Mouse (Mus musculus): ENCODE measurements around the gene Cxcr5. TPM values are rescaled to one million over a fixed set of nuclear protein-coding genes. Genes with fewer than 3 reads are reported as not detected.

Cxcr5 gene
- polyA plus RNA-seq, 1 experiment: not detected

DNA sequence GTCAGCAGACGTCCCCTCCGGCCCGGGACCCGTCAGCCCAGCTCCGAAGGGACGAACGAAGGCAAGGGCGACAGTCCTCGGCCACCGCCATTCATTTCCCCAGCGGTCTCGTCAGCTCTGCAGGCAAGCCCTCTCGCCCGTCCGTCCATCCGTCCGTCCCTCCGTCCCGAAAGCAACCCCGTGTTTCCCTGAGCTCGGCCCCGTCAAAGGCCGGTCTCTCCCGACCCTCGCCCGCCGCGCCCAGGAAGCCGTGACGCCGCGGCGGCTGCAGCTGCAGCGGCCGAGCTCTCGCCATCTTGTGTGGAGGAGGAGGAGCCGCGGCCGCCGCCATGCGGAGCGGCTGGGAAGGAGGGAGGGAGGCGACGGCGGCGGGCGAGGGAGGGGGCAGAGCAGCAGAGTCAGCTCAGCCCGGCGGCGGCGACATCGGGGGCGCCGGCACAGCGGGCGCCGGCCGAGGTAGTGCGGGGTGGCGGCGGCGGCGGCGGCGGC lies 42.7 kb upstream of the Cxcr5 start:
- H3K4me3 ChIP-seq (ENCODE audit: low read depth, low read length): peak overlapping the region; percentile 81
- H3K36me3 ChIP-seq (ENCODE audit: control insufficient read depth, insufficient read depth, low read length, poor library complexity, severe bottlenecking): peaks cover 23% of the 10 kb centered on the region
- no peak for TF ChIP-seq POLR2A (IDR thresholded peaks at IDR 0.05; ENCODE audit: insufficient read depth, low read length)
- TF ChIP-seq EP300 (IDR thresholded peaks at IDR 0.05; ENCODE audit: insufficient read depth, low read depth, low read length): no peak
- TF ChIP-seq CTCF (IDR thresholded peaks at IDR 0.05; ENCODE audit: low read depth, low read length): no peak

DNA sequence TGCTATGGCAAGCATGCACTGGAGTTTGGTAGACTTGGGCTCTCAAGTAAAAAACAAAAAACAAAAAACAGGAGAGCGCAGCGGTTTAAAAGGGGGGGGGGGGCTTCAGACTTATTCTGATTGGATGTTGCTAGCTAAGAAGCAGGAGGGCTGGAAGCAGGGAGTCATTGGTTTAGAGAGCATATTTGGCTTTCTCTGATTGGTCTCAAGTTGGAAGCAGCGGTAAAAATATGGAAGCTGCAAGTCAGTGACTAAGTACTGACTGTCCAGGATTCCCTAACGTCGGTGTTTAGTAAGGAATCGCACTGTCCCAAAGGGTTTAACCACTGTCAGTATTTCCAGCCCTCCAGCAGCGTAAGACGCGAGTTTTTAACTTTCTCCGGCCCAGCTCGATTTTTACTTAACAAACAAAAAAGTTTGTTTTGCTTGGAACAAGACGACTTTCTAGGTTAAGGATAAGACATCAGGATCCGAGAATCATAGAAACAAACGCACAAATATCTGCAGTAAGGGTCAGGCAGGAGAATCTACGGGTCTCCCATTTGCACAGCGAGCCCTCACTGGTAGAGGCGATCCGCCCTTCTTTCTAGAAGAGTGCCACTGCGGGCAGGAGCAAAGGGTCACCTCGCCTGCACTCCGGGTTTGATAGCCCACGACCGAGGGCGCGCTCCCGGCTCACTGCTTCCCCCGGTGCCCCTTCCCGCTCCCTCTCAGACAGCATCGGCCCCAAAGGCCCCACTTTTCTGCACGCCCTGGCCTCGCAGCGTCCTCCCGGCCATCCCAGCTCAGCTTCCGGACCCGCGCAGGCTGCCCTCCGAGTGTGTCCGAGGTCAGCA lies 42.0 kb upstream of the Cxcr5 start:
- no peaks in the 10 kb centered on the region for H3K9me3 ChIP-seq (replicated peaks; ENCODE audit: control insufficient read depth, insufficient read depth, low read length, poor library complexity, severe bottlenecking)
- H3K4me1 ChIP-seq (ENCODE audit: control insufficient read depth, insufficient read depth, low read length): peaks cover 1% of the 10 kb centered on the region
- H3K27me3 ChIP-seq (ENCODE audit: control insufficient read depth, insufficient read depth, low read length, poor library complexity, severe bottlenecking): no peaks in the 10 kb centered on the region

More for the DNA sequence above, 42.7 kb upstream of the Cxcr5 start:
- H3K4me1 ChIP-seq (ENCODE audit: control insufficient read depth, insufficient read depth, low read length): peaks cover 1% of the 10 kb centered on the region
- H3K27me3 ChIP-seq (ENCODE audit: control insufficient read depth, insufficient read depth, low read length, poor library complexity, severe bottlenecking): no peaks in the 10 kb centered on the region
- no peaks in the 10 kb centered on the region for H3K9me3 ChIP-seq (replicated peaks; ENCODE audit: control insufficient read depth, insufficient read depth, low read length, poor library complexity, severe bottlenecking)
- H3K27ac ChIP-seq (ENCODE audit: insufficient read depth, low read length): peak overlapping the region; percentile 82
- H3K9ac ChIP-seq (ENCODE audit: low read depth, poor library complexity, severe bottlenecking): peak overlapping the region; percentile 99

DNA sequence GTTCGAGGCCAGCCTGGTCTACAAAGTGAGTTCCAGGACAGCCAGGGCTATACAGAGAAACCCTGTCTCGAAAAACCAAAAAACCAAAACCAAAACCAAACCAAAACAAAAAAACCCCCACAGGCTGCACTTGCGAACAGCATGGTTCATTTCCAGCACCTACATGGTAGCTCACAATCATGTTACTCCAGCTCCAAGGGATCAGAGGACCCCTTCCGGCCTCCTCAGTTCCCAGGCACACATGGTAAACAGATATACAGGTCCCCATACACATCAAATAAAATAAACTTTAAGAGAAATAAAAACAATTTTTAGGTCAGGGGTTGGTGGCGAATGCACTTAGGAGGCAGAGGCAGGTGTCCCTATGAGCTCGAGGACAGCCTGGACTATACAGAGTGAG lies 41.1 kb upstream of the Cxcr5 start:
- no peak for TF ChIP-seq POLR2A (IDR thresholded peaks at IDR 0.05; ENCODE audit: insufficient read depth, low read length)
- no peak for TF ChIP-seq EP300 (IDR thresholded peaks at IDR 0.05; ENCODE audit: insufficient read depth, low read depth, low read length)
- TF ChIP-seq CTCF (IDR thresholded peaks at IDR 0.05; ENCODE audit: low read depth, low read length): no peak
- Histone ChIP-seq H3K4me1 (ENCODE audit: control insufficient read depth, insufficient read depth, low read length) (peaks cover 3% of the 10 kb centered on the region), H3K4me3 (ENCODE audit: low read depth, low read length) (peak overlapping the region; percentile 35), H3K9ac (ENCODE audit: low read depth, poor library complexity, severe bottlenecking) (peak overlapping the region; percentile 99), H3K9me3 (replicated peaks; ENCODE audit: control insufficient read depth, insufficient read depth, low read length, poor library complexity, severe bottlenecking) (no peaks in the 10 kb centered on the region), H3K36me3 (ENCODE audit: control insufficient read depth, insufficient read depth, low read length, poor library complexity, severe bottlenecking) (peaks cover 9% of the 10 kb centered on the region), H3K27ac (ENCODE audit: insufficient read depth, low read length) (peak overlapping the region; percentile 72), H3K27me3 (ENCODE audit: control insufficient read depth, insufficient read depth, low read length, poor library complexity, severe bottlenecking) (no peaks in the 10 kb centered on the region)

More for the DNA sequence above, 42.0 kb upstream of the Cxcr5 start:
- TF ChIP-seq CTCF (IDR thresholded peaks at IDR 0.05; ENCODE audit: low read depth, low read length) (no peak), EP300 (IDR thresholded peaks at IDR 0.05; ENCODE audit: insufficient read depth, low read depth, low read length) (no peak), POLR2A (IDR thresholded peaks at IDR 0.05; ENCODE audit: insufficient read depth, low read length) (peak; percentile 80)
- Histone ChIP-seq H3K27ac (ENCODE audit: insufficient read depth, low read length) (peak overlapping the region; percentile 82), H3K9ac (ENCODE audit: low read depth, poor library complexity, severe bottlenecking) (peak overlapping the region; percentile 99), H3K36me3 (ENCODE audit: control insufficient read depth, insufficient read depth, low read length, poor library complexity, severe bottlenecking) (peaks cover 17% of the 10 kb centered on the region), H3K4me3 (ENCODE audit: low read depth, low read length) (peak overlapping the region; percentile 81)

DNA sequence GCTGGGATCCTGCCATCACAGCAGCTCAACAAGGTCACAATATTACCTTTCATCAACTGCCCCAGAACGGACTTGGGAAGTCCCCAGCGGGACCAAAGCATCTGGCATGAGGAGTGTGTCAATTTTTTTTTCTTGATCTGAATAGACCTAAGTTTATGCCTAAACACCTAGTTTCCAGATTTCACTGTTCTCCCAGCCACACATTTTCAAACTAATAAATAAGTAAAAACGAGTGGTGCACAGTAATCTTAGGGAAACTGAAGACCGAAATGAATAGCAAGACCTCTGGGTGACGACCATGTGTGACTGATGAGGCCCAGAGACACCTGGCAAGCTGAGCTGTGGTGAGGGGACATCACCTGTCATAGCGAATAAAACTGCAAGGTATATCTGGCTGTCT lies 39.1 kb upstream of the Cxcr5 start:
- Histone ChIP-seq H3K27ac (ENCODE audit: insufficient read depth, low read length) (peak overlapping the region; percentile 14; the same call in 1 of the 2 replicates), H3K4me1 (ENCODE audit: control insufficient read depth, insufficient read depth, low read length) (peaks cover 12% of the 10 kb centered on the region), H3K27me3 (ENCODE audit: control insufficient read depth, insufficient read depth, low read length, poor library complexity, severe bottlenecking) (no peaks in the 10 kb centered on the region), H3K4me3 (ENCODE audit: low read depth, low read length) (no peak overlapping the region), H3K36me3 (ENCODE audit: control insufficient read depth, insufficient read depth, low read length, poor library complexity, severe bottlenecking) (no peaks in the 10 kb centered on the region), H3K9me3 (replicated peaks; ENCODE audit: control insufficient read depth, insufficient read depth, low read length, poor library complexity, severe bottlenecking) (no peaks in the 10 kb centered on the region), H3K9ac (ENCODE audit: low read depth, poor library complexity, severe bottlenecking) (no peak overlapping the region)
- no peak for TF ChIP-seq EP300 (IDR thresholded peaks at IDR 0.05; ENCODE audit: insufficient read depth, low read depth, low read length)
- no peak for TF ChIP-seq POLR2A (IDR thresholded peaks at IDR 0.05; ENCODE audit: insufficient read depth, low read length)
- no peak for TF ChIP-seq CTCF (IDR thresholded peaks at IDR 0.05; ENCODE audit: low read depth, low read length)

DNA sequence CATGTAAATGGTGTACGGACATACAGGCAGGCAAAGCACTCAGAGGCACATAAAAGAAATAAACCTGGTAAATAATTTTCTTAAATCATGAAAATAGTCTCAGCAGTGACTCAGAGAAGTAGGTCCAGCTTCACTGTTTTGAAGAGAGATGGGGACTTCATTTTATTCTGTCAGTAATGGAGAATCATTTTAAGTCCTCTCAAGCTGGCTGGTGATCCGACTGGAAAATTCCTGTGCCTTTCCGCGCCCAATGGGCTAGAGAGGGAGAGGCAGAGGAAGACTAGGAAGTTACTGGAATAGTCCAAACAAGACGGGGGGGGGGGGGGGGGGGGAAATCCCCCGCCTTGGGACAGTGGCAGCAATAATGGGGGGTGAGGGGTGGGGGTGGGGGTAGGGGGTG lies 37.9 kb upstream of the Cxcr5 start:
- H3K9ac ChIP-seq (ENCODE audit: low read depth, poor library complexity, severe bottlenecking): peak overlapping the region; percentile 53
- no peaks in the 10 kb centered on the region for H3K36me3 ChIP-seq (ENCODE audit: control insufficient read depth, insufficient read depth, low read length, poor library complexity, severe bottlenecking)
- H3K4me3 ChIP-seq (ENCODE audit: low read depth, low read length): peak overlapping the region; percentile 37
- TF ChIP-seq CTCF (IDR thresholded peaks at IDR 0.05; ENCODE audit: low read depth, low read length) (no peak), POLR2A (IDR thresholded peaks at IDR 0.05; ENCODE audit: insufficient read depth, low read length) (no peak), EP300 (IDR thresholded peaks at IDR 0.05; ENCODE audit: insufficient read depth, low read depth, low read length) (no peak)
- no peaks in the 10 kb centered on the region for H3K9me3 ChIP-seq (replicated peaks; ENCODE audit: control insufficient read depth, insufficient read depth, low read length, poor library complexity, severe bottlenecking)
- peak overlapping the region; percentile 71 for H3K27ac ChIP-seq (ENCODE audit: insufficient read depth, low read length)
- peaks cover 12% of the 10 kb centered on the region for H3K4me1 ChIP-seq (ENCODE audit: control insufficient read depth, insufficient read depth, low read length)
- no peaks in the 10 kb centered on the region for H3K27me3 ChIP-seq (ENCODE audit: control insufficient read depth, insufficient read depth, low read length, poor library complexity, severe bottlenecking)
